Mouse (Mus musculus) kidney, embryonic 14.5 days (tissue): ENCODE measurements around the gene Tnik. TPM values are rescaled to one million over a fixed set of nuclear protein-coding genes. Genes with fewer than 3 reads are reported as not detected.

Experiments used
- ATAC-seq: fragments of 200-750 bp; cut with Nextera tagmentation; 2 replicates; pipeline ENCODE4 v1.8.0; 2017; ENCODE audit warnings: moderate number of reproducible peaks, mild to moderate bottlenecking, moderate TSS enrichment, moderate library complexity; ENCODE audit not compliant: low FRiP score, low TSS enrichment
- H3K27ac ChIP-seq: fragments of 300-500 bp; sonication (generic); 2 replicates; pipeline ENCODE4 v1.5.1; 2014; ENCODE audit warnings: low read depth, mild to moderate bottlenecking, low read length, moderate library complexity, mixed read lengths
- H3K27me3 ChIP-seq: fragments of 300-500 bp; sonication (generic); 2 replicates; pipeline ENCODE4 v1.6.1; 2014; ENCODE audit warnings: mild to moderate bottlenecking, low read length; ENCODE audit not compliant: control insufficient read depth, insufficient read depth
- H3K36me3 ChIP-seq: fragments of 300-500 bp; sonication (generic); 2 replicates; pipeline ENCODE4 v1.6.1; 2014; ENCODE audit warnings: low read length, mixed read lengths; ENCODE audit not compliant: control insufficient read depth, insufficient read depth
- H3K4me1 ChIP-seq: fragments of 300-500 bp; sonication (generic); 2 replicates; pipeline ENCODE4 v1.6.1; 2014; ENCODE audit warnings: low read length, mixed read lengths; ENCODE audit not compliant: control insufficient read depth, insufficient read depth
- H3K4me2 ChIP-seq: fragments of 300-500 bp; sonication (generic); replicated peaks from 2 replicates; pipeline ENCODE4 v1.6.1; 2014; ENCODE audit warnings: low read depth, mild to moderate bottlenecking, low read length
- H3K4me3 ChIP-seq: fragments of 300-500 bp; sonication (generic); 2 replicates; pipeline ENCODE4 v1.5.1; 2014; ENCODE audit warnings: mild to moderate bottlenecking, low read length
- H3K9ac ChIP-seq: fragments of 300-500 bp; sonication (generic); 2 replicates; pipeline ENCODE4 v1.6.1; 2014; ENCODE audit warnings: low read depth, mild to moderate bottlenecking, low read length, moderate library complexity
- H3K9me3 ChIP-seq: fragments of 300-500 bp; sonication (generic); 2 replicates; pipeline ENCODE4 v1.6.1; 2016; ENCODE audit warnings: low read length; ENCODE audit not compliant: control insufficient read depth
- WGBS: fragments of 180-500 bp; shearing (Covaris S2); extraction: QIAGEN DNeasy Blood & Tissue Kit; methylation state at CpG from one replicate; pipeline ENCODE4 v1.1.7; 2014; 5-methylcytosine and 5-hydroxymethylcytosine counted together
- polyA plus RNA-seq: library from polyadenylated mRNA; unstranded; fragments of >200 nt; fragmentation: Nextera tagmentation; extraction: Ambion mirVana; gene quantifications from 2 replicates; pipeline ENCODE4 v1.2.1, GENCODE M21; 2014

The Tnik gene
- polyA plus RNA-seq, 1 experiment from 2014 or later = 3.9 TPM

GRCm38 (mm10) chr3:28350147-28350801 is 87.3 kb downstream of the Tnik start:
- H3K9me3 ChIP-seq = no peaks in the 10 kb centered on the region
- H3K36me3 ChIP-seq = no peaks in the 10 kb centered on the region
- H3K4me1 ChIP-seq = no peaks in the 10 kb centered on the region
- WGBS = 88% methylated on average over 10 of the region's 10 CpGs
- no peak overlapping the region for H3K27ac ChIP-seq
- H3K4me2 ChIP-seq = no peak overlapping the region
- no peaks in the 10 kb centered on the region for H3K27me3 ChIP-seq
- H3K9ac ChIP-seq = no peak overlapping the region
- no peak for ATAC-seq
- H3K4me3 ChIP-seq = no peak overlapping the region

DNA sequence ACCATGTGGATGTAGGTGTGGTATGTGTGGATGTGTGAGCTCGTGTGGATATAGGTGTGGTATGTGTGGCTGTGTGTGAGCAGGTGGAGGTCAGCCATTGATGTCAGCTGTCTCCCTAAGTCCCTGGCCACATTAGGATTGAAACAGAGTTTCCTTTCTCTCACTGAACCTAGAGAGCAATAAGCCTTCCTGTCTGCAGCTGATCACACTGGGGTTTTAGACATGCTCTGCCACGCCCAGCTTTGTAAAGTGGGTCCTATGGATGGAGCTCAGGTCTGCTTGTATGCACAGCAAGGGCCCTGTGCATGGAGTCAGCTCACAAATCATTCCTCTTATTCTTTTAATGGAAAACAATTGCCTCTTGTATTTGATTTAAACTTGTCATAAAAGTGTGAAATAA is 95.4 kb downstream of the Tnik start:
- Histone ChIP-seq H3K27ac (no peak overlapping the region), H3K4me1 (no peaks in the 10 kb centered on the region), H3K36me3 (no peaks in the 10 kb centered on the region), H3K9ac (no peak overlapping the region), H3K4me3 (no peak overlapping the region), H3K4me2 (no peak overlapping the region), H3K9me3 (no peaks in the 10 kb centered on the region), H3K27me3 (no peaks in the 10 kb centered on the region)
- ATAC-seq = no peak
- 79% methylated on average over 2 of the region's 2 CpGs for WGBS

GRCm38 (mm10) chr3:28359138-28359537 is 96.1 kb downstream of the Tnik start:
- no peak overlapping the region for H3K4me2 ChIP-seq
- 69% methylated on average over 6 of the region's 6 CpGs for whole genome bisulfite sequencing

GRCm38 (mm10) chr3:28361056-28361455 is 98.0 kb downstream of the Tnik start:
- WGBS = 93% methylated on average over 6 of the region's 6 CpGs
- no peak for ATAC-seq
- no peaks in the 10 kb centered on the region for H3K4me1 ChIP-seq
- H3K27ac ChIP-seq = no peak overlapping the region
- H3K27me3 ChIP-seq = no peaks in the 10 kb centered on the region
- no peaks in the 10 kb centered on the region for H3K9me3 ChIP-seq
- H3K4me3 ChIP-seq = no peak overlapping the region
- no peak overlapping the region for H3K9ac ChIP-seq
- H3K36me3 ChIP-seq = no peaks in the 10 kb centered on the region
- no peak overlapping the region for H3K4me2 ChIP-seq

More at GRCm38 (mm10) chr3:28359138-28359537, 96.1 kb downstream of the Tnik start:
- no peak for ATAC-seq
- Histone ChIP-seq H3K9me3 (no peaks in the 10 kb centered on the region), H3K4me3 (no peak overlapping the region), H3K27me3 (no peaks in the 10 kb centered on the region), H3K27ac (no peak overlapping the region), H3K4me1 (no peaks in the 10 kb centered on the region), H3K36me3 (no peaks in the 10 kb centered on the region), H3K9ac (no peak overlapping the region)

GRCm38 (mm10) chr3:28363441-28364125 is 100.6 kb downstream of the Tnik start:
- Histone ChIP-seq H3K4me3 (no peak overlapping the region), H3K9me3 (no peaks in the 10 kb centered on the region), H3K27me3 (no peaks in the 10 kb centered on the region), H3K4me1 (no peaks in the 10 kb centered on the region), H3K27ac (no peak overlapping the region), H3K9ac (no peak overlapping the region), H3K4me2 (no peak overlapping the region), H3K36me3 (no peaks in the 10 kb centered on the region)
- peak; percentile 66; the same call in 1 of the 2 replicates for ATAC-seq
- 22% methylated on average over 5 of the region's 5 CpGs for WGBS

DNA sequence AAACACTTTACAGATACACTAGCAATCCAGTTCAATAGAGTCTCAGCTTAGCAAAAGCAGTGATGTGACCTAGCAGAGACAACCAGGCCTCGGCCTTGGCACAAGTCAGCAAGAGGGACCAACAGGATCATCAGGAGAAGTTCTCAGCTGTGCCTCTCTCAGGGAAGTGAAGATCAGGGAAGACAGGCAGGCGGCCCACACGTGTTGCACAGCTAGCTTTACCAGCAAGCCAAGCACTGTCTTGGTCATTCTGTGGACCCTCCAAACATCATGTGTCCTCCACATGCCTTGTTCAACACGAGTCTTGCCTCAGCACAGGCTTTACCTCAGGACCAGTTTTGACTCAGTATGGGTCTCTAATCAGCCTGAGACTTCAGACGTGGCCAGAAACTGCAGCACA is 105.7 kb downstream of the Tnik start:
- Histone ChIP-seq H3K27me3 (no peaks in the 10 kb centered on the region), H3K9ac (no peak overlapping the region), H3K4me3 (no peak overlapping the region), H3K4me2 (no peak overlapping the region), H3K27ac (no peak overlapping the region), H3K4me1 (no peaks in the 10 kb centered on the region), H3K9me3 (no peaks in the 10 kb centered on the region), H3K36me3 (no peaks in the 10 kb centered on the region)
- 80% methylated on average over 5 of the region's 5 CpGs for WGBS
- ATAC-seq = no peak

GRCm38 (mm10) chr3:28369266-28369665 is 106.3 kb downstream of the Tnik start:
- H3K9ac ChIP-seq = no peak overlapping the region
- H3K4me3 ChIP-seq = no peak overlapping the region
- H3K36me3 ChIP-seq = no peaks in the 10 kb centered on the region
- no peak overlapping the region for H3K27ac ChIP-seq
- H3K9me3 ChIP-seq = no peaks in the 10 kb centered on the region
- H3K4me2 ChIP-seq = no peak overlapping the region
- no peaks in the 10 kb centered on the region for H3K4me1 ChIP-seq
- no peaks in the 10 kb centered on the region for H3K27me3 ChIP-seq
- WGBS = 86% methylated on average over 1 of the region's 1 CpGs
- ATAC-seq = no peak

DNA sequence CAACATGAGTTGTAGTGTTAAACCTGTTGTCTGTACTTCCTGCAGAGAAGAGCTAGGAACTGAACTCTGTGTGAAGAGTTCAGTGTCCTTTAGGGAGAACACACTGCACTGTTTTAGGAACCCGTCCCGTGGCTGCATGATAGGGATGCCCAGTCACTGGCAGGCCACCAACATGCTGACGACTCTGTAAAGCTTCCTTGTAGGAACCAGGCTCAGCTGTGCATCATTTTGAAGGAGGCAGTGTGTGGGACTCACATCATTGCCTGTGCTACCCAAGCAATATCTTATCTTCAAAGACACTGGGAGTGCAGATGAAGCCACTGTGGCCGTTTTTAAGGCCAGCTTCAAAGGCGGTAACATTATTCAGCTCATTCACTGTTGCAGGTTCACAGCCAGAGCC is 106.7 kb downstream of the Tnik start:
- no peaks in the 10 kb centered on the region for H3K4me1 ChIP-seq
- H3K9ac ChIP-seq = no peak overlapping the region
- H3K4me2 ChIP-seq = no peak overlapping the region
- no peaks in the 10 kb centered on the region for H3K27me3 ChIP-seq
- WGBS = 64% methylated on average over 5 of the region's 5 CpGs
- ATAC-seq = no peak
- H3K36me3 ChIP-seq = no peaks in the 10 kb centered on the region
- no peak overlapping the region for H3K4me3 ChIP-seq
- no peaks in the 10 kb centered on the region for H3K9me3 ChIP-seq
- no peak overlapping the region for H3K27ac ChIP-seq

DNA sequence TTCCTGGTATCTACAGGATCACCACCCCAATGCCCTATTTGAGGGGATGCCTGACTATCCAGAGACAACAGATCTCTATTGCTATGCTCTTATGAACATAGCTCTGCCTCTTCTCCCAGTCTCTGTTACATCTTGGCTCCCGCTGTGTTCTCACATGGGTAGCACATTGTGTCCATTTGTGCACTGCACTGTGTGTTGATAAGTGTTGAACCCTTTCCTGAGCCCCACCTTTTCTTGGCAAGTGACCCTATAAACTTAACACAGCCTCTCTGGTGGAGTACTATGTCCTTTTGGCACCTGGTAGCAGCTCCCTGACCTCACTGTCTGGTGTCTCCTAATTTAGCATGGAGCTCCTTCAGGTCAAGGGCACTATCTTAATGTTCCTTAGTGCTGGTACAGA is 108.6 kb downstream of the Tnik start:
- Histone ChIP-seq H3K4me2 (no peak overlapping the region), H3K9me3 (no peaks in the 10 kb centered on the region), H3K36me3 (no peaks in the 10 kb centered on the region), H3K4me1 (no peaks in the 10 kb centered on the region), H3K27me3 (no peaks in the 10 kb centered on the region), H3K4me3 (no peak overlapping the region), H3K9ac (no peak overlapping the region), H3K27ac (no peak overlapping the region)
- 86% methylated on average over 1 of the region's 1 CpGs for WGBS
- ATAC-seq = no peak
